Mouse (Mus musculus) liver, embryonic 16.5 days (tissue): ENCODE data around the gene Sox11. TPM values are rescaled to one million over a fixed set of nuclear protein-coding genes. Genes with fewer than 3 reads are reported as not detected.

Source experiments
- ATAC-seq: fragments of 200-750 bp; cut with Nextera tagmentation; 2 replicates; pipeline ENCODE4 v1.8.0; 2017; ENCODE audit warnings: low read depth, mild to moderate bottlenecking, moderate number of reproducible peaks, moderate library complexity
- H3K27ac ChIP-seq: fragments of 300-500 bp; sonication (generic); 2 replicates; pipeline ENCODE4 v1.5.1; 2014; ENCODE audit warnings: mild to moderate bottlenecking, low read length
- H3K27me3 ChIP-seq: fragments of 300-500 bp; sonication (generic); 2 replicates; pipeline ENCODE4 v1.6.1; 2014; ENCODE audit warnings: low read depth, low read length, mixed read lengths; ENCODE audit not compliant: control insufficient read depth, insufficient read depth
- H3K36me3 ChIP-seq: fragments of 300-500 bp; sonication (generic); 2 replicates; pipeline ENCODE4 v1.6.1; 2014; ENCODE audit warnings: mild to moderate bottlenecking; ENCODE audit not compliant: control insufficient read depth, insufficient read depth
- H3K4me1 ChIP-seq: fragments of 300-500 bp; sonication (generic); 2 replicates; pipeline ENCODE4 v1.6.1; 2014; ENCODE audit warnings: low read depth, low read length, mixed read lengths; ENCODE audit not compliant: control insufficient read depth
- H3K4me2 ChIP-seq: fragments of 300-500 bp; sonication (generic); 2 replicates; pipeline ENCODE4 v1.6.1; 2014; ENCODE audit warnings: low read depth, low read length, mixed read lengths
- H3K4me3 ChIP-seq: fragments of 300-500 bp; sonication (generic); 2 replicates; pipeline ENCODE4 v1.5.1; 2014; ENCODE audit warnings: low read depth, mild to moderate bottlenecking, low read length
- H3K9ac ChIP-seq: fragments of 300-500 bp; sonication (generic); 2 replicates; pipeline ENCODE4 v1.6.1; 2014; ENCODE audit warnings: low read depth, low read length
- H3K9me3 ChIP-seq: fragments of 300-500 bp; sonication (generic); replicated peaks from 2 replicates; pipeline ENCODE4 v1.6.1; 2016; ENCODE audit warnings: low read length; ENCODE audit not compliant: control insufficient read depth
- WGBS: fragments of 180-500 bp; shearing (Covaris S2); extraction: QIAGEN DNeasy Blood & Tissue Kit; methylation state at CpG from one replicate; pipeline ENCODE4 v1.1.7; 2014; ENCODE audit not compliant: insufficient replicate concordance; 5-methylcytosine and 5-hydroxymethylcytosine counted together
- polyA plus RNA-seq: library from polyadenylated mRNA; unstranded; fragments of >200 nt; fragmentation: Nextera tagmentation; extraction: Ambion mirVana; gene quantifications from 2 replicates; pipeline ENCODE4 v1.2.1, GENCODE M21; 2015

Gene Sox11
- polyA plus RNA-seq, 1 experiment from 2014 or later: 0.83 TPM

DNA sequence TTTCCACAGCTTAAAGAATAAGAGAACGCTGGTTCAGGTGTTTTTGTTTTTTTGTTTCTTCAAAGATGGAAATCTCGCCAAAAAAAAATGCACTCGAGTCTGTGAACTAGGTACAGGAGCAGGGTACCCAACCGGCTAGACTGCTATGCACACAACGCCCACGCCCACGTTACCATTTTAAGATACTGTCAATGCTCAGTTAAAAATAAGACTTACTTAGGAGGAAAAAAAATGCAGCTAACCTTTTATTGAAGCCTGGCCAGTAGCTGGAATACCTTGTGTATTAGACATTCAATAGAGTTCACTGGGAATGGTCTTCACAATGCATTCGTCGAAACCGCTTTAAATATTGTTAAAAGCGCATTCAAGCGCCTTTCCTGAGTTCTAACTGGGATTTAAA, 4.3 kb downstream of the Sox11 start:
- no peaks in the 10 kb centered on the region for H3K9me3 ChIP-seq
- no peak overlapping the region for H3K4me2 ChIP-seq
- no peak overlapping the region for H3K27ac ChIP-seq

GRCm38 (mm10) chr12:27337482-27337881, 4.9 kb downstream of the Sox11 start:
- H3K27ac ChIP-seq: no peak overlapping the region
- no peaks in the 10 kb centered on the region for H3K36me3 ChIP-seq
- no peaks in the 10 kb centered on the region for H3K4me1 ChIP-seq
- H3K9me3 ChIP-seq: no peaks in the 10 kb centered on the region
- H3K4me3 ChIP-seq: no peak overlapping the region
- H3K4me2 ChIP-seq: no peak overlapping the region
- no peak for ATAC-seq
- WGBS: 41% methylated on average over 1 of the region's 1 CpGs
- no peak overlapping the region for H3K9ac ChIP-seq
- H3K27me3 ChIP-seq: peaks cover 40% of the 10 kb centered on the region

More for the DNA sequence above, 4.3 kb downstream of the Sox11 start:
- H3K27me3 ChIP-seq: peaks cover 46% of the 10 kb centered on the region
- H3K4me1 ChIP-seq: no peaks in the 10 kb centered on the region
- H3K9ac ChIP-seq: no peak overlapping the region
- H3K4me3 ChIP-seq: no peak overlapping the region
- no peak for ATAC-seq
- H3K36me3 ChIP-seq: no peaks in the 10 kb centered on the region
- WGBS: 18% methylated on average over 12 of the region's 12 CpGs

DNA sequence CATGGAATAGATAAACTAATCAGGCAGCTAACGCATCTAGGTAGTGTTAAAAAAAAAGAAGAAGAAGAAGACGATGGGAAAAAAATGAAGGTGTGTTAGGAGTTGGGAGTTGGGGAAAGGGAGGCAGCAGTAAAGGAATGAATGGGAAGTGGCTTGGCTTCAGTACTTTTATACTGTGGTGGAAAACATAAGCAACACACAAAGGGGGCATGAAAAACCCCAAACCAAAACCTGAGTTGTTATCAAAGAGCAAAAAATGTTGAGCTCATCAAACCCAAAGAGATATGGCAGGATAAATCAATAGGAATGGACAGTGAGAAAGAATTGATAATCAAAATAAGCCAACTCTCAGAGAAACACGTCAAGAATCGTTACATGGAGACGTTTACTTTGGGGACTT, 5.6 kb downstream of the Sox11 start:
- H3K4me2 ChIP-seq: no peak overlapping the region
- H3K27me3 ChIP-seq: peaks cover 33% of the 10 kb centered on the region
- no peak for ATAC-seq
- H3K36me3 ChIP-seq: no peaks in the 10 kb centered on the region
- 54% methylated on average over 5 of the region's 5 CpGs for WGBS
- no peaks in the 10 kb centered on the region for H3K9me3 ChIP-seq
- no peak overlapping the region for H3K27ac ChIP-seq
- H3K9ac ChIP-seq: no peak overlapping the region
- H3K4me3 ChIP-seq: no peak overlapping the region
- H3K4me1 ChIP-seq: no peaks in the 10 kb centered on the region

DNA sequence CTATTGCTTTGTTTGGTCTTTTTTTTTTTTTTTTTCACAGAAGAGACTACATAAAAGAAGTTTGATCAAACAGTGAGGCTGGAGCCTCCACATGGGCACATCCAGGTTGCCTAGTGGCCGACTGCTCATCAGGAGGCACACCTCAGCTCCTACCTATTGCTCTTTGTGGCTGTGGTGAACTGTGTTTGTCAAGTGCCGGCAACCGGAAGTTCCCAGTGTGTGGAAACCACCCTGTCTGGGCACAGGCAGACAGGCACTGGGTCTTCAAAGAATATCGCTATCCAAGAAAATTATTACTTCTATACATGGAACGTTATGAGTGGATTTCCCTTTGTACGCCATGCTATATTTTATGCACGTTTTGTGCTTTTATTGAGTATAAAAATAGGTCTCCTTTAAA, 6.0 kb downstream of the Sox11 start:
- Histone ChIP-seq H3K4me2 (no peak overlapping the region), H3K27me3 (peaks cover 28% of the 10 kb centered on the region), H3K4me1 (no peaks in the 10 kb centered on the region), H3K9me3 (no peaks in the 10 kb centered on the region), H3K36me3 (no peaks in the 10 kb centered on the region), H3K4me3 (no peak overlapping the region), H3K9ac (no peak overlapping the region), H3K27ac (no peak overlapping the region)
- 54% methylated on average over 7 of the region's 7 CpGs for WGBS
- no peak for ATAC-seq

- H3K27me3 ChIP-seq: peaks cover 20% of the 10 kb centered on the region
- H3K4me1 ChIP-seq: no peaks in the 10 kb centered on the region
- no peaks in the 10 kb centered on the region for H3K9me3 ChIP-seq
- no peak overlapping the region for H3K4me3 ChIP-seq
- H3K9ac ChIP-seq: no peak overlapping the region
- no peaks in the 10 kb centered on the region for H3K36me3 ChIP-seq
- WGBS: 56% methylated on average over 11 of the region's 11 CpGs
- H3K27ac ChIP-seq: no peak overlapping the region
- no peak overlapping the region for H3K4me2 ChIP-seq
- no peak for ATAC-seq
Measured at GRCm38 (mm10) chr12:27335356-27336055, 6.9 kb downstream of the Sox11 start.

DNA sequence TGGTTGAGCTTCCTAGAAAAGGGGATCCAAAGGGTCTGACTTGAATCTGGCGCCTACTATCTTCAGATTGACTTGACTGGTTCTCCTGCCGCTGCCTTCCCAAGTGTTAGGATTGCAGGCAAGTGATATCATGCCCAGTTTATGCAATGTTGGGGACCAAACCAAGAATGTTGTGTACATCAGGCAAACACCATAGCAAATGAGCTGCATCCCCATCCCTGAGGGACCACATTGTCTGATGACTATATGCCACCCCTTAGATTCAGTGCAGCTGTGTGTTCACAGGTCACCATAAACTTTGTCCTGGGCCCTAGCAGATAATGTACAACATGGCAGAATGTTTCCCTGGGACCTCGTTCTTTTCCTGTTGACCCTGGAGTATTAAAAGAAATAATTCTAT, 8.8 kb downstream of the Sox11 start:
- no peak overlapping the region for H3K9ac ChIP-seq
- no peaks in the 10 kb centered on the region for H3K4me1 ChIP-seq
- no peak for ATAC-seq
- no peak overlapping the region for H3K4me3 ChIP-seq
- peaks cover 5% of the 10 kb centered on the region for H3K27me3 ChIP-seq
- H3K27ac ChIP-seq: no peak overlapping the region
- 65% methylated on average over 3 of the region's 3 CpGs for WGBS
- H3K4me2 ChIP-seq: no peak overlapping the region
- H3K36me3 ChIP-seq: no peaks in the 10 kb centered on the region
- H3K9me3 ChIP-seq: no peaks in the 10 kb centered on the region

DNA sequence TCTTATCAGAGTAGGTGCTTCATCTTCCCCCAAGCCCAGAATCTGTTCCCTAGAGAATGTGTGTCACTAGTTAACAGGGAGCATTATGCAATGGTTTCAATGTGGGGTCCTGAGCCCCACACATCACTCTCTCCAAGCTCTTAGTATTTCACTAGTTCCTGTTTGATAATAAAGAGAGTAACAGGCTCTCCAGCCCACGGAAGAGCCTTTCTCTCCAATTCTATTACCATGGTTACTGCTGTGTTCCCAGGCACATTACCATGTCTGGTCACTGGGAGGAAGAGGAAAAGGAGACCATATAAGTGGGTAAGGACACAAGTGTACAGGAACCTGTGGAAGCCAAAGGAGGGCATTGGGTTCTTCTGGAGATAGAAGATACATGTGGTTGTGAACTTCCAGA, 19.0 kb downstream of the Sox11 start:
- H3K9me3 ChIP-seq: no peaks in the 10 kb centered on the region
- H3K4me2 ChIP-seq: no peak overlapping the region
- H3K4me1 ChIP-seq: no peaks in the 10 kb centered on the region
- no peak for ATAC-seq
- no peaks in the 10 kb centered on the region for H3K36me3 ChIP-seq
- 45% methylated on average over 1 of the region's 1 CpGs for WGBS
- no peaks in the 10 kb centered on the region for H3K27me3 ChIP-seq
- no peak overlapping the region for H3K9ac ChIP-seq
- H3K4me3 ChIP-seq: no peak overlapping the region
- no peak overlapping the region for H3K27ac ChIP-seq

DNA sequence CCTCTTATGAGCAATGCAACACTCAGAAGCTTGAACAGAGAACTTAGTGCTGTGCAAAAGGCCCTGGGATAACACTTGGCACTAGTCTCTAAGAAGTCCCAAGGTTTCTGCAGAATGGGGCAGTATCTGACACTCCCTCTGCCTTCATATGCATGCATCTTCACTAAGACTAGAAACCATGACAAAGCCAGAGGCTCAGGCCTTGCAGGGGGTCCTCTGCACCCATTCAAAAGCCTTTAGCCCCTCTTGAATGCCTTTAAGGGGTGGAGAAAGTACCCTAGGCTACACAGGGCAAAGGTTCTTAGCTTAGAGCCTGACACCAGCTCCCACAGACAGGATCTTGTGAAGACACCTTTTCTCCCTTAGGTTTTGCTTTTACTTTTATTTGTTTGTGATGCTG, 21.7 kb downstream of the Sox11 start:
- Histone ChIP-seq H3K27me3 (no peaks in the 10 kb centered on the region), H3K4me3 (no peak overlapping the region), H3K36me3 (no peaks in the 10 kb centered on the region), H3K4me1 (no peaks in the 10 kb centered on the region), H3K9me3 (no peaks in the 10 kb centered on the region), H3K4me2 (no peak overlapping the region), H3K9ac (no peak overlapping the region), H3K27ac (no peak overlapping the region)
- no peak for ATAC-seq

- no peaks in the 10 kb centered on the region for H3K9me3 ChIP-seq
- no peak overlapping the region for H3K4me3 ChIP-seq
- 36% methylated on average over 8 of the region's 8 CpGs for WGBS
- H3K4me2 ChIP-seq: no peak overlapping the region
- no peaks in the 10 kb centered on the region for H3K4me1 ChIP-seq
- ATAC-seq: no peak
- H3K27ac ChIP-seq: no peak overlapping the region
- no peak overlapping the region for H3K9ac ChIP-seq
- no peaks in the 10 kb centered on the region for H3K36me3 ChIP-seq
- H3K27me3 ChIP-seq: no peaks in the 10 kb centered on the region
Measured at GRCm38 (mm10) chr12:27312985-27313384, 29.4 kb downstream of the Sox11 start.
